Mouse (Mus musculus) 3134 (cell line): Measurements from ENCODE around the gene Myh9.
"Not testable (repeated sequence)": the region's sequence is repeated elsewhere in the genome, so short reads cannot be mapped to it uniquely, and the experiment has no call there.

Experiments used
- DNase-seq: peaks from one replicate; pipeline ENCODE4 v3.0.0-alpha.2; 2011; ENCODE audit warnings: low spot score; ENCODE audit not compliant: insufficient read length; ENCODE audit errors: extremely low read depth

The Myh9 gene

DNA sequence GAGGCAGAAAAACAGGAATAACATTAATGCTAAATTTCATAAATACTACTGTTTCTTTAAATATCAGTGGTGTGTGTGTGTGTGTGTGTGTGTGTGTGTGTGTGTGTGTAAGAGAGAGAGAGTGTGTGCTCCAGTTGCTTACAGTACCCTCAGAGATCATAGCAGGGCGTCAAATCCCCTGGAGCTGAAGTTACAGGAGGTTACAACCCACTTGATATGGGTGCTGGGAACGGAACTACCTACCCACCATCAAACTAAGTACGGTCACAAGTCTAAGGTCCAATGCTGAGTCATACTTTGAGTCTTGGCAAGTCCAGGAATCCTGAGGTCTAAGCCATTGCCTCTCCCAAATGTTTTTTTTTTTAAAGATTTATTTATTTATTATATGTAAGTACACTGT lies 114.2 kb downstream of the Myh9 start:
- DNase-seq, result peak; percentile 25

DNA sequence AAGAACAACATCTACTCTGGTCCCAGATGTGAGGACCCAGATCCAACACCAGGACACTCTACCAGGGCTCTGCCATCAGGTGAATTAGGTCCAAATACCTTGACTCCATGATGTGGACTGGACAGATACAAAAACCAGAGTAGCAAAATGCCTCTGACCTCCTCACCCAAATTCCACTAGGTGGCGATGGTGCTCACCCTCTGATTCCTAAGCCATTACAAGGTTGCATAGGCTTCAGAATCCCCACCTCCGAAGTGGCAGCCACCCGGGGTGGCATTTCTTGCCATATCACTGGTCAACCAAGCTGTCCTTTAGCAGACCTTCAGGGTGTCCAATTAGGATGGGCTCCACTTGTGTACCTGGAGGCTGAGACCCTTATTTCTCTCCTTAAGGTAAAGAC lies 114.8 kb downstream of the Myh9 start:
- DNase-seq, result peak; percentile 40

DNA sequence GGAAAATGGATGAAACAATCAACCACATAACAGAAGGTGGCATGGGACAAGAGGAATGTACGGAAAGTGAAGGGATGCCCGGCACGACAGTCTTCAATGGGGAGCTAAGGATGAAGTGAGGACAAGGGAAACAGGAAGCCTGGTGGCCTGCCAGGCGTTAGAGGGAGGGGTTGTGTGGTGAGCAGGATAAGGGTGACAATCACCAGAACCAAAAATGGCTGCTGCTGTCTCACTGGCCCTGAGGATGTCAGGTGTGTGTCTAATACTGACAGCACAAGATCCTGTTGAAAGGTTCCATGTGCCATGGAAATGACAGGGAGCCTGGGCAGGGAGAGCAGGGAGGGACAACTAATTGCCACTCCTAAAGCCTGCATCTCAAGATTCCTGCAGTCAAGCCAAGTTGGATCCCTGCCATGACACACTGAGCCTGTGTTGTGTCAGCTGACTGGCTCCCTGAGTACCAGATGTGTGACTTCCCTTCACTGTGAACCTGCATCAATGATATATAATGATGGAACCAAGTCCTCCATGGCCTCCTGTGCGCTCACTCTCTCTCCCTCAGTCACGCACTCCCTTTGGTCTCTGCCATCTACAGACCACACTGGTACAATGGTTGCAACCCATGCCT lies 116.5 kb downstream of the Myh9 start:
- peak; percentile 55 for DNase-seq

DNA sequence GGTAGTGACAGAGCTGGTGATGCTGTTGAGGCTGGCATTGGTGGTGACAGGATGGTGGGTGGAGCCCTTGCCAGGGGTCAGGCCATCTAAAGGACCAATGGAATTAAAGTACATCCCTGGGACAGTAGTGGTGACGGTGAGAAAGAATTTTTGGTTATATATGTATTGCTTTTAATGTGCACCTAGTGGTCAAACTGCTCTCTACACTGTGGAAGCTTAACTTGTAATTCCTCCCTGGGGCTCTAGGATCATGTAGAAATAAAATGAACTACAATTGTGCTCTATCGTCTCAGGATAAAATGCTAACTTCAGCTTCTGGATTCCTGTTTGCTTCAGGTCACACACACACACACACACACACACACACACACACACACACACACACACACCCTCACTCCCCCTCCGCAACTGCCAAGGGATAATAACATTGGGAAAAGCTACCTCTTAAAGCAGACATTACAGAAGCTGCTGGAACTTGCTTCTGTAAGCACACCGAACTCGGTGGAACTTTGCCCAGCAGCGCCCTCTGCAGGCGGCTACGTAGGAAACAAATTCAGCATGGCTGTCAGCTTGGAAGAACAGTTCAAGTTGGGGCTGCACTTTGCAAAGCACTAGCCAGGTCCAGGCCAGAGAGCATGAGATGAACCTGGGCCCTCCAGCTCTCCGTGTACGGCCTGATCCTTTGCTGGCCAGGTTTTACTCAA lies 117.6 kb downstream of the Myh9 start:
- not testable (repeated sequence) for DNase-seq

DNA sequence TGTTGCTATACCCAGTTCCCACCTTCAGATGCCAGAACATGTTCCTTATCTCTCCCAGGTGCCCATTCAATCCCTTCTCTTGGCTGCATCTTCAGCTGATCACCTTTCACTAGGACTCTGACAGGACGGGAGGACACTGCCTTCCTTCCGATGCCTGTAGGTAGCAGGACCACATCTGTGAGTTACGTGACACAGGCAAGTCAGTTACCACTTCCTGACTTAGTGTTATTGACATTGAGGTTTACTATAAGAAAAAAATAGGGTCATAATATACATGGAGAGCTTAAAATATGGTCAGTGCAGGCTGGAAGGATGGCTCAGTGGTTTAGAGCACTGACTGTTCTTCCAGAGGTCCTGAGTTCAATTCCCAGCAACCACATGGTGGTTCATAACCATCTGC lies 120.5 kb downstream of the Myh9 start:
- not testable (repeated sequence) for DNase-seq

DNA sequence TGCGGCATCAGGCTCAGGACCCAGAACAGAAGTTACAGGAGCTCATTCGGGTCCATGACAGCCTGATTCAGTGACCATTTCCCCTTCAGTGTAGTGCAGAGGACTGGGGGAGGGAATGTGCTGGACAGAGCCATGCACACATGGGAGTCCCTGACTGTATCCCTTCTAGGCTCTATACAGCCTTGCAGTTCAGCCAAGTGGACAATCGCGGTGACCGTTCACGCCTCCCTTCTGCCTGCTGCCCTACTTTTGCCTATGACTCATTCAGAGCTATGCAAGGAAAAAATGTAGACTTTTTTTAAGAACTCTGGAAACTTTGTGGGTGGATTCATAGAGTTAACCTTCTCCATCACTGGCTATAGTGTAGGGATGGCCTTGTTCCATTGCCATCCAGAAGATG lies 123.7 kb downstream of the Myh9 start:
- peak; percentile 28 for DNase-seq
